Comparison of ENCODE assay signal across 21 mouse cellular contexts in the genomic region with DNA sequence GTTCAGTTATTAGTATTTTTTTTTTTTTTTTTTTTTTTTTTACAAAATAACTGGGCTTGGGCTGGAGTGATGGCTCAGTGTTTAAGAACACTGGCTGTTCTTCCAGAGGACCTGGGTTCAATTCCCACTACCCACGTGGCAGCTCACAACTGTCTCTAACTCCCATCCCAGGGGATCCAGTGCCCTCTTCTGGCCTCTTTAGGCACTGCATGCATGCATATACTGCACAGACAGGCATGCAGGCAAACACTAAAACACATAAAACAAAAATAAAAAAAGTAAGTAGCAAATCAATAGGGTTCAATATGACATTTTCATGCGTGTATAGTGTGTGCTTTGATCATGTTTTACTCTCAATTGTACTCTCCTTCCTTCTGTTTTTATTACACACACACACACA. TPM values are rescaled to one million over a fixed set of nuclear protein-coding genes. Genes with fewer than 3 reads are reported as not detected.
DNase-seq lines count a peak whose midpoint lies in the region; ATAC-seq and TF ChIP-seq lines count a peak whose summit lies in the region.
"Had no signal": no experiment of that assay in that cellular context is flagged by ENCODE, and none has a peak within 500 bp of the region (broad histone marks: within the 10 kb centered on the region; RNA-seq: fewer than 3 reads in every experiment).

No protein-coding gene starts in this region.

- H3K79me2 ChIP-seq in liver, adult 2 months (ENCODE audit: control insufficient read depth, insufficient read depth, low read length) = no peaks in the 10 kb centered on the region

- peak; percentile 27; the same call in 1 of the 2 replicates for TF ChIP-seq CTCF in gastrocnemius, adult 2 months (IDR thresholded peaks at IDR 0.05)
- peak; percentile 18; the same call in 1 of the 2 replicates for TF ChIP-seq CTCF in liver, adult 2 months (IDR thresholded peaks at IDR 0.05; ENCODE audit: low read depth, low read length)
- peak; percentile 44 for TF ChIP-seq CTCF in stomach, postnatal 0 days (IDR thresholded peaks at IDR 0.05; ENCODE audit: low read depth)

- no peak for ATAC-seq in stomach, postnatal 0 days (ENCODE audit: low FRiP score, low TSS enrichment)
- ATAC-seq: forebrain, embryonic 15.5 days; inflammation-experienced regulatory T-cells, adult 6 months had no signal

- no peak for TF ChIP-seq POLR2A in liver, adult 2 months (IDR thresholded peaks at IDR 0.05; ENCODE audit: extremely low read depth, insufficient read depth, low read length)

- DNase-seq in gastrocnemius, adult 2 months = no peak
- DNase-seq in gastrocnemius, postnatal 4 days (ENCODE audit: low spot score in 2 of 2) = no peak
- no peak for DNase-seq in liver, adult 2 months (ENCODE audit: extremely low read depth, low read depth, low spot score)
- DNase-seq in liver = no peak
- peak; percentile 24 for DNase-seq in thymus, postnatal 4 days
- DNase-seq in thymus, postnatal 10 days (ENCODE audit: low spot score in 2 of 2) = no peak
- DNase-seq in stomach, postnatal 0 days (ENCODE audit: low spot score) = no peak
- no peak for DNase-seq in layer of hippocampus, postnatal 36 days
- DNase-seq: cerebellum, adult 9-11 months; gastrocnemius, postnatal 36 days; heart, postnatal 10 days; midbrain, embryonic 14.5 days; right cerebral cortex, postnatal 14 days; thymus, postnatal 14 days had no signal

- 85% methylated on average over 2 of the region's 2 CpGs for WGBS in liver, adult 2 months
- WGBS in stomach, postnatal 0 days = 94% methylated on average over 2 of the region's 2 CpGs

- H3K27me3 ChIP-seq in liver, adult 2 months (ENCODE audit: control insufficient read depth, insufficient read depth, low read length) = no peaks in the 10 kb centered on the region
- no peaks in the 10 kb centered on the region for H3K27me3 ChIP-seq in stomach, postnatal 0 days (ENCODE audit: control insufficient read depth, insufficient read depth, low read length)
- H3K27me3 ChIP-seq: embryonic facial prominence, embryonic 13.5 days; forebrain, embryonic 15.5 days; limb, embryonic 15.5 days; stomach, embryonic 15.5 days had no signal

- intact Hi-C loops in gastrocnemius, adult 2 months (cut with DNase I) = no loop called here

- H3K9ac ChIP-seq in liver, adult 2 months (ENCODE audit: low read depth, low read length) = no peak overlapping the region
- no peak overlapping the region for H3K9ac ChIP-seq in stomach, postnatal 0 days (ENCODE audit: low read length)
- H3K9ac ChIP-seq: embryonic facial prominence, embryonic 13.5 days; forebrain, embryonic 15.5 days; limb, embryonic 15.5 days; stomach, embryonic 15.5 days had no signal

- H3K27ac ChIP-seq in gastrocnemius, adult 2 months = no peak overlapping the region
- no peak overlapping the region for H3K27ac ChIP-seq in liver, adult 2 months (replicated peaks; ENCODE audit: insufficient read depth, low read depth, low read length)
- no peak overlapping the region for H3K27ac ChIP-seq in stomach, postnatal 0 days (replicated peaks)
- H3K27ac ChIP-seq: embryonic facial prominence, embryonic 13.5 days; forebrain, embryonic 15.5 days; limb, embryonic 15.5 days; stomach, embryonic 15.5 days had no signal

- TF ChIP-seq EP300 in stomach, postnatal 0 days (optimal IDR thresholded peaks at IDR 0.05) = no peak

- H3K4me3 ChIP-seq in gastrocnemius, adult 2 months = no peak overlapping the region
- H3K4me3 ChIP-seq in liver, adult 2 months (ENCODE audit: insufficient read depth, low read depth, low read length) = no peak overlapping the region
- no peak overlapping the region for H3K4me3 ChIP-seq in stomach, postnatal 0 days (ENCODE audit: low read depth, low read length)
- H3K4me3 ChIP-seq: embryonic facial prominence, embryonic 13.5 days; forebrain, embryonic 15.5 days; limb, embryonic 15.5 days; myocyte; stomach, embryonic 15.5 days had no signal

- H3K9me3 ChIP-seq in stomach, postnatal 0 days (ENCODE audit: control insufficient read depth, low read length) = no peaks in the 10 kb centered on the region
- H3K9me3 ChIP-seq: forebrain, embryonic 15.5 days; limb, embryonic 15.5 days; stomach, embryonic 15.5 days had no signal

- no peaks in the 10 kb centered on the region for H3K4me1 ChIP-seq in liver, adult 2 months (ENCODE audit: control insufficient read depth, insufficient read depth, low read length)
- H3K4me1 ChIP-seq in stomach, postnatal 0 days (replicated peaks; ENCODE audit: control insufficient read depth, insufficient read depth) = no peaks in the 10 kb centered on the region
- H3K4me1 ChIP-seq: forebrain, embryonic 15.5 days; limb, embryonic 15.5 days had no signal

- H3K4me2 ChIP-seq in stomach, postnatal 0 days (replicated peaks; ENCODE audit: low read depth) = no peak overlapping the region
- H3K4me2 ChIP-seq: embryonic facial prominence, embryonic 13.5 days; forebrain, embryonic 15.5 days; heart, embryonic 11.5 days; limb, embryonic 15.5 days; stomach, embryonic 15.5 days had no signal

- H3K36me3 ChIP-seq in liver, adult 2 months (ENCODE audit: control insufficient read depth, insufficient read depth, low read length) = no peaks in the 10 kb centered on the region
- no peaks in the 10 kb centered on the region for H3K36me3 ChIP-seq in stomach, postnatal 0 days (ENCODE audit: control insufficient read depth, insufficient read depth, low read length)
- H3K36me3 ChIP-seq: embryonic facial prominence, embryonic 13.5 days; forebrain, embryonic 15.5 days; limb, embryonic 15.5 days; stomach, embryonic 15.5 days had no signal

RNA-seq across cellular contexts. Expression of a gene that starts 26.6 kb away (rescaled TPM):
- 100 to 1,000 TPM; 140 to 141 TPM for total RNA-seq in gastrocnemius, adult 2 months (2021)
- total RNA-seq in gastrocnemius, postnatal 4 days (2021) = 10 to 100 TPM; 82.3 to 92.1 TPM
- total RNA-seq in liver, adult 2 months (2014; rRNA removed) = 58.0 and 61.8 TPM in 2 replicates
- polyA plus RNA-seq in liver, adult 2 months (2012; rRNA removed) = 32.4 and 38.4 TPM in 2 replicates
- 117 and 123 TPM in 2 replicates for polyA plus RNA-seq in stomach, postnatal 0 days (2015; fragmentation: Nextera tagmentation; extraction: Ambion mirVana)
- 100 to 1,000 TPM; 222 to 250 TPM for total RNA-seq in layer of hippocampus, postnatal 36 days (2021)
